Mouse (Mus musculus): ENCODE results near the gene Homer3. TPM values are rescaled to one million over a fixed set of nuclear protein-coding genes. Genes with fewer than 3 reads are reported as not detected.

Homer3 gene
- polyA plus RNA-seq, 1 experiment from 2014 or later, result 90.7 TPM

DNA sequence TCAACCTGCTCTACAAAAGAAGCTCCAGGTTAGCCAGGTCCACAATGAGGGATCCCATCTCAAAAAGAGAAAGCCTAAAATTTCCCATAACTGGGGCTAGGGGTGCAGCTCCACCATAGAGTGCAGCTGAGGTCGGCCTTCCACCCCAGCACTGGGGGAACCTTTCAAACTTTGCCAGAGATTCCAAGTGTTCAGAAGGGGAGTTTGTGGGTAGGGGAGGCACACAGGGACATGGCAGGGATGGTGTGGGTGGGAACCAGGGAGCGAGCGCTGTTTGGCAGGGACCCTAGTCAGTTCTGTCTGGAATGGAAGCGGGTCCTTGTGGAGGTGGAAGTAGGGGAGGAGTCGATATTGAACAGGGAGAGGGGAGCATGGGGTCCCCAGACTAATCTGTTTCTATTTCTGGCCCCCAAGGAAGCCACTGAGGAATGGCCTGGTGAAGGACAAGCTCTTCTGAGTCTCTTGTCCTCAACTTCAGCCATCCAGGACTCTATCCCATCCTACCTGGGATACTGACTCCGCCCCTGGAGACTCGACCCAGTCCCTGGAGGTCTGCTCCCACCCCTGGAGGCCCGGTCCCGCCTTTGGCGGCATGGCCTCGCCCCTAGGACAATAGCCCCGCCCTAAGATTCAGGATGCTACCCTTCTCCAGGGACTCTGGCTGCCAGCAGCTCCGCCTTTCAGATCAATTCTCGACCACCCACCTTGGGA is 46.7 kb downstream of the Homer3 start, which contains the start of gene Gdf1:
Gene Gdf1 (plus strand): TSS at position 694 of the 711 bp plus-strand sequence.
- H3K27me3 ChIP-seq, result peaks cover 27% of the 10 kb centered on the region
- H3K36me3 ChIP-seq (replicated peaks), result peaks cover 63% of the 10 kb centered on the region
- no peak for ATAC-seq (ENCODE audit: low FRiP score)
- 29% methylated on average over 14 of the region's 14 CpGs for WGBS
- H3K9ac ChIP-seq, result peak within 1 kb of the TSS; percentile 45
- H3K4me1 ChIP-seq, result peaks cover 33% of the 10 kb centered on the region
- 0 out of 2 replicates have a peak within 1 kb of the TSS, but pooled peaks have one; percentile 25 for H3K27ac ChIP-seq
- H3K4me2 ChIP-seq, result peak within 1 kb of the TSS; percentile 31
- H3K4me3 ChIP-seq (replicated peaks), result peak within 1 kb of the TSS; percentile 10
- no peaks in the 10 kb centered on the region for H3K9me3 ChIP-seq

DNA sequence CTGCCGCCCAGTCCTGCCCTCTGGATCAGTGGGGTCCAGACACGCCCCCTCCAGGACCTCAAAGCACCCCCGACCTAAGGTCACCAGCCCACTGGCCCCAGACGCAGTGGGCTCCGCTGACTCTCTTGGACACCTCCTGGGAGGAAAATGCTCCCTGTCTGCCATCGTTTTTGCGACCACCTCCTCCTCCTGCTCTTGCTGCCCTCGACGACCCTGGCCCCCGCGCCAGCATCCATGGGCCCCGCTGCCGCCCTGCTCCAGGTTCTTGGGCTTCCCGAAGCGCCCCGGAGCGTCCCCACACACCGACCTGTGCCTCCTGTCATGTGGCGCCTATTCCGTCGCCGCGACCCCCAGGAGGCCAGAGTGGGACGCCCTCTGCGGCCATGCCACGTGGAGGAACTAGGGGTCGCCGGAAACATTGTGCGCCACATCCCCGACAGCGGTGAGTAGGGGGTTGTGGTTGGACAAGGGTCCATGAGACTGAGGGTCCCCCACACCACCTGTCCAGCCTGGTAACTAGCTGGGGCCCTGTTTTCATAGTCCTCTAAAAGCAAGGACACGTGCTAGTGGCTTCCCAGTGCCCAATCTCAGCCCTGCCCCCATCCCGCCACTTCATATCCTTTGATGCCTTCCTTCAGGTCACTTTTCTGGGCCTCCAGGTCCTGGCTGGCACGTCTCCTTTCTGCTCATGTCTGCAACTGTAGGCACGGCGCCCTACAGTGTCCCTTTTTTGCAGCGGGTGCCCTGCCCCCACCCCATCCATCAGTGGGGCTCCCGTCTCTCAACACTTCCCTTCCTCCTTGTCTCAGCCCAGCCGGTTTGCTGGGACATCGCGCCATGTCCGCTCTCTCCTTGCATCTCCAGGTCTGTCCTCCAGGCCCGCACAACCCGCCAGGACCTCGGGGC is 47.5 kb downstream of the Homer3 start:
- H3K9me3 ChIP-seq, result no peaks in the 10 kb centered on the region
- WGBS, result 7% methylated on average over 45 of the region's 45 CpGs
- H3K36me3 ChIP-seq (replicated peaks), result peaks cover 65% of the 10 kb centered on the region
- H3K4me2 ChIP-seq, result peak overlapping the region; percentile 31
- H3K27ac ChIP-seq, result 0 out of 2 replicates have a peak overlapping the region, but pooled peaks have one; percentile 25
- H3K4me3 ChIP-seq (replicated peaks), result peak overlapping the region; percentile 10
- peak overlapping the region; percentile 45 for H3K9ac ChIP-seq
- H3K27me3 ChIP-seq, result peaks cover 27% of the 10 kb centered on the region
- peaks cover 33% of the 10 kb centered on the region for H3K4me1 ChIP-seq
- ATAC-seq (ENCODE audit: low FRiP score), result peak; percentile 33

DNA sequence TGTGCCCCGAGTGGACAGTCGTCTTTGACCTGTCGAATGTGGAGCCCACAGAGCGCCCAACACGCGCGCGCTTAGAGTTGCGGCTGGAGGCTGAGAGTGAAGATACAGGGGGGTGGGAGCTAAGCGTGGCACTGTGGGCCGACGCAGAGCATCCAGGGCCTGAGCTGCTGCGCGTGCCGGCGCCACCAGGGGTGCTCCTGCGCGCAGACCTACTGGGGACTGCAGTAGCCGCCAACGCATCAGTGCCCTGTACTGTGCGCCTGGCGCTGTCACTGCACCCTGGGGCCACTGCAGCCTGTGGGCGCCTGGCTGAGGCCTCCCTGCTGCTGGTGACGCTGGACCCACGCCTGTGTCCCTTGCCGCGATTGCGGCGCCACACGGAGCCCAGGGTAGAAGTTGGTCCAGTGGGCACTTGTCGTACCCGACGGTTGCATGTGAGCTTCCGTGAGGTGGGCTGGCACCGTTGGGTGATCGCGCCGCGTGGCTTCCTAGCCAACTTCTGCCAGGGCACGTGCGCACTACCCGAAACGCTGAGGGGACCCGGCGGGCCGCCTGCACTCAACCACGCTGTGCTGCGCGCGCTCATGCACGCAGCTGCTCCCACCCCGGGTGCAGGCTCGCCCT is 48.2 kb downstream of the Homer3 start:
- Histone ChIP-seq H3K4me3 (replicated peaks) (peak overlapping the region; percentile 10), H3K4me2 (peak overlapping the region; percentile 31), H3K4me1 (peaks cover 33% of the 10 kb centered on the region), H3K27ac (0 out of 2 replicates have a peak overlapping the region, but pooled peaks have one; percentile 25), H3K36me3 (replicated peaks) (peaks cover 73% of the 10 kb centered on the region), H3K9ac (peak overlapping the region; percentile 45), H3K9me3 (no peaks in the 10 kb centered on the region), H3K27me3 (peaks cover 27% of the 10 kb centered on the region)
- peak; percentile 82 for ATAC-seq (ENCODE audit: low FRiP score)
- 29% methylated on average over 51 of the region's 53 CpGs for WGBS

GRCm38 (mm10) chr8:70331526-70331925 is 48.9 kb downstream of the Homer3 start:
- H3K27ac ChIP-seq, result peak overlapping the region; percentile 43
- H3K9ac ChIP-seq, result peak overlapping the region; percentile 12; the same call in 1 of the 2 replicates
- 69% methylated on average over 19 of the region's 19 CpGs for WGBS
- no peaks in the 10 kb centered on the region for H3K9me3 ChIP-seq
- no peak overlapping the region for H3K4me2 ChIP-seq
- peaks cover 27% of the 10 kb centered on the region for H3K27me3 ChIP-seq
- no peak for ATAC-seq (ENCODE audit: low FRiP score)
- H3K4me3 ChIP-seq (replicated peaks), result no peak overlapping the region
- peaks cover 79% of the 10 kb centered on the region for H3K36me3 ChIP-seq (replicated peaks)
- peaks cover 33% of the 10 kb centered on the region for H3K4me1 ChIP-seq

GRCm38 (mm10) chr8:70332070-70332877 is 49.6 kb downstream of the Homer3 start:
- peaks cover 33% of the 10 kb centered on the region for H3K4me1 ChIP-seq
- peaks cover 27% of the 10 kb centered on the region for H3K27me3 ChIP-seq
- peak overlapping the region; percentile 14; the same call in 1 of the 2 replicates for H3K4me3 ChIP-seq (replicated peaks)
- 23% methylated on average over 41 of the region's 41 CpGs for WGBS
- H3K9ac ChIP-seq, result peak overlapping the region; percentile 56
- H3K4me2 ChIP-seq, result no peak overlapping the region
- peak overlapping the region; percentile 47 for H3K27ac ChIP-seq
- peaks cover 82% of the 10 kb centered on the region for H3K36me3 ChIP-seq (replicated peaks)
- no peaks in the 10 kb centered on the region for H3K9me3 ChIP-seq
- ATAC-seq (ENCODE audit: low FRiP score), result peak; percentile 73

- peaks cover 33% of the 10 kb centered on the region for H3K4me1 ChIP-seq
- 95% methylated on average over 6 of the region's 6 CpGs for WGBS
- no peak for ATAC-seq (ENCODE audit: low FRiP score)
- H3K4me2 ChIP-seq, result no peak overlapping the region
- 0 out of 2 replicates have a peak overlapping the region, but pooled peaks have one; percentile 8 for H3K27ac ChIP-seq
- H3K36me3 ChIP-seq (replicated peaks), result peaks cover 82% of the 10 kb centered on the region
- peaks cover 27% of the 10 kb centered on the region for H3K27me3 ChIP-seq
- no peaks in the 10 kb centered on the region for H3K9me3 ChIP-seq
- 0 out of 2 replicates have a peak overlapping the region, but pooled peaks have one; percentile 56 for H3K9ac ChIP-seq
- H3K4me3 ChIP-seq (replicated peaks), result no peak overlapping the region
Observed at GRCm38 (mm10) chr8:70332878-70333202, 50.2 kb downstream of the Homer3 start.

- no peak overlapping the region for H3K4me3 ChIP-seq (replicated peaks)
- no peak overlapping the region for H3K4me2 ChIP-seq
- no peak for ATAC-seq (ENCODE audit: low FRiP score)
- no peaks in the 10 kb centered on the region for H3K4me1 ChIP-seq
- H3K27me3 ChIP-seq, result no peaks in the 10 kb centered on the region
- peaks cover 100% of the 10 kb centered on the region for H3K36me3 ChIP-seq (replicated peaks)
- 95% methylated on average over 7 of the region's 7 CpGs for WGBS
- no peaks in the 10 kb centered on the region for H3K9me3 ChIP-seq
- no peak overlapping the region for H3K9ac ChIP-seq
- no peak overlapping the region for H3K27ac ChIP-seq
Observed at GRCm38 (mm10) chr8:70338931-70339330, 56.3 kb downstream of the Homer3 start.

GRCm38 (mm10) chr8:70340659-70341058 is 58.0 kb downstream of the Homer3 start:
- WGBS, result 94% methylated on average over 7 of the region's 7 CpGs
- no peak for ATAC-seq (ENCODE audit: low FRiP score)
- Histone ChIP-seq H3K9me3 (no peaks in the 10 kb centered on the region), H3K4me1 (no peaks in the 10 kb centered on the region), H3K27me3 (no peaks in the 10 kb centered on the region), H3K36me3 (replicated peaks) (peaks cover 86% of the 10 kb centered on the region), H3K27ac (no peak overlapping the region), H3K9ac (no peak overlapping the region), H3K4me3 (replicated peaks) (no peak overlapping the region), H3K4me2 (no peak overlapping the region)

GRCm38 (mm10) chr8:70342007-70342406 is 59.4 kb downstream of the Homer3 start:
- Histone ChIP-seq H3K36me3 (replicated peaks) (peaks cover 82% of the 10 kb centered on the region), H3K27me3 (no peaks in the 10 kb centered on the region), H3K9me3 (no peaks in the 10 kb centered on the region), H3K4me2 (no peak overlapping the region), H3K27ac (no peak overlapping the region), H3K4me1 (no peaks in the 10 kb centered on the region), H3K9ac (no peak overlapping the region), H3K4me3 (replicated peaks) (no peak overlapping the region)
- ATAC-seq (ENCODE audit: low FRiP score), result no peak
- 91% methylated on average over 14 of the region's 14 CpGs for WGBS

- Histone ChIP-seq H3K36me3 (replicated peaks) (peaks cover 74% of the 10 kb centered on the region), H3K4me2 (no peak overlapping the region), H3K4me3 (replicated peaks) (no peak overlapping the region), H3K9me3 (no peaks in the 10 kb centered on the region), H3K27ac (no peak overlapping the region; the same call in 1 of the 2 replicates), H3K9ac (no peak overlapping the region), H3K4me1 (no peaks in the 10 kb centered on the region), H3K27me3 (no peaks in the 10 kb centered on the region)
- no peak for ATAC-seq (ENCODE audit: low FRiP score)
- WGBS, result 84% methylated on average over 7 of the region's 7 CpGs
Observed at GRCm38 (mm10) chr8:70343076-70343475, 60.4 kb downstream of the Homer3 start.

- no peaks in the 10 kb centered on the region for H3K9me3 ChIP-seq
- no peaks in the 10 kb centered on the region for H3K27me3 ChIP-seq
- H3K4me1 ChIP-seq, result peaks cover 4% of the 10 kb centered on the region
- no peak overlapping the region for H3K27ac ChIP-seq
- peaks cover 74% of the 10 kb centered on the region for H3K36me3 ChIP-seq (replicated peaks)
- ATAC-seq (ENCODE audit: low FRiP score), result no peak; the same call in 1 of the 2 replicates
- no peak overlapping the region for H3K4me2 ChIP-seq
- no peak overlapping the region for H3K4me3 ChIP-seq (replicated peaks)
- WGBS, result 61% methylated on average over 6 of the region's 6 CpGs
- no peak overlapping the region for H3K9ac ChIP-seq
Observed at GRCm38 (mm10) chr8:70343696-70344095, 61.1 kb downstream of the Homer3 start.

Measured in forebrain, embryonic 12.5 days (tissue).